Mouse (Mus musculus) olfactory bulb, adult 2 months (tissue): ENCODE results near the gene Zbtb39.

ENCODE experiments used
- CTCF ChIP-seq: fragments of 200-500 bp; IDR thresholded peaks from 2 replicates; pipeline ENCODE4 v1.5.1; 2012; ENCODE audit warnings: low read depth, mild to moderate bottlenecking, low read length, moderate library complexity; ENCODE audit not compliant: insufficient read depth
- POLR2A ChIP-seq: fragments of 200-500 bp; IDR thresholded peaks from 2 replicates; pipeline ENCODE4 v1.6.1; 2012; ENCODE audit warnings: mild to moderate bottlenecking, low read depth, low read length, moderate library complexity; ENCODE audit not compliant: insufficient read depth

GRCm38 (mm10) chr10:127728437-127728836 is 10.9 kb upstream of the Zbtb39 start:
- no peak for TF ChIP-seq CTCF
- TF ChIP-seq POLR2A = no peak
